26 mouse cellular contexts compared by ENCODE assay signal in genomic region chr17:7279251-7279650, GRCm38 (mm10). TPM values are rescaled to one million over a fixed set of nuclear protein-coding genes. Genes with fewer than 3 reads are reported as not detected.
A peak's percentile ranks its signal among the peaks of the same experiment; 100 is the strongest.
DNase-seq lines count a peak whose midpoint lies in the region; ATAC-seq and TF ChIP-seq lines count a peak whose summit lies in the region.
"Had no signal": no experiment of that assay in that cellular context is flagged by ENCODE, and none has a peak within 500 bp of the region (broad histone marks: within the 10 kb centered on the region; RNA-seq: fewer than 3 reads in every experiment).

No protein-coding gene starts in this region.

- no peaks in the 10 kb centered on the region for H3K27me3 ChIP-seq in forebrain, embryonic 15.5 days
- H3K27me3 ChIP-seq in forebrain, postnatal 0 days (ENCODE audit: insufficient read depth, low read length) = no peaks in the 10 kb centered on the region
- no peaks in the 10 kb centered on the region for H3K27me3 ChIP-seq in hindbrain, embryonic 16.5 days (replicated peaks; ENCODE audit: control insufficient read depth, insufficient read depth, low read length)
- no peaks in the 10 kb centered on the region for H3K27me3 ChIP-seq in hindbrain, embryonic 10.5 days (ENCODE audit: insufficient read depth, poor library complexity, severe bottlenecking)
- H3K27me3 ChIP-seq: embryonic facial prominence, embryonic 12.5 days; embryonic facial prominence, embryonic 15.5 days; forebrain, embryonic 13.5 days; heart, embryonic 13.5 days; hindbrain, embryonic 12.5 days; hindbrain, embryonic 15.5 days; intestine, embryonic 15.5 days had no signal

- no peak for TF ChIP-seq CTCF in forebrain, postnatal 0 days (IDR thresholded peaks at IDR 0.05; ENCODE audit: low read depth)

- H3K4me2 ChIP-seq in forebrain, embryonic 15.5 days (replicated peaks) = no peak overlapping the region
- H3K4me2 ChIP-seq in forebrain, postnatal 0 days (ENCODE audit: low read depth) = no peak overlapping the region
- H3K4me2 ChIP-seq in hindbrain, embryonic 16.5 days (ENCODE audit: low read length) = no peak overlapping the region
- H3K4me2 ChIP-seq: embryonic facial prominence, embryonic 12.5 days; embryonic facial prominence, embryonic 15.5 days; forebrain, embryonic 13.5 days; heart, embryonic 13.5 days; hindbrain, embryonic 12.5 days; hindbrain, embryonic 15.5 days; intestine, embryonic 15.5 days had no signal

- H3K9me3 ChIP-seq in forebrain, embryonic 15.5 days = no peaks in the 10 kb centered on the region
- H3K9me3 ChIP-seq in forebrain, postnatal 0 days (ENCODE audit: low read length) = no peaks in the 10 kb centered on the region
- H3K9me3 ChIP-seq in hindbrain, embryonic 16.5 days (ENCODE audit: control insufficient read depth, low read length) = no peaks in the 10 kb centered on the region
- H3K9me3 ChIP-seq in hindbrain, embryonic 10.5 days = no peaks in the 10 kb centered on the region
- H3K9me3 ChIP-seq: embryonic facial prominence, embryonic 12.5 days; embryonic facial prominence, embryonic 15.5 days; forebrain, embryonic 13.5 days; heart, embryonic 10.5 days; heart, embryonic 13.5 days; hindbrain, embryonic 12.5 days; hindbrain, embryonic 15.5 days; intestine, embryonic 15.5 days had no signal

- H3K4me3 ChIP-seq in forebrain, embryonic 15.5 days = no peak overlapping the region
- H3K4me3 ChIP-seq in forebrain, postnatal 0 days (ENCODE audit: low read depth, low read length) = no peak overlapping the region
- H3K4me3 ChIP-seq in hindbrain, embryonic 16.5 days (ENCODE audit: low read length) = no peak overlapping the region
- H3K4me3 ChIP-seq in hindbrain, embryonic 10.5 days = no peak overlapping the region
- H3K4me3 ChIP-seq: embryonic facial prominence, embryonic 12.5 days; embryonic facial prominence, embryonic 15.5 days; forebrain, embryonic 13.5 days; heart, adult 2 months; heart, embryonic 10.5 days; heart, embryonic 13.5 days; hindbrain, embryonic 12.5 days; hindbrain, embryonic 15.5 days; intestine, embryonic 15.5 days had no signal

- peak; percentile 72 to 85 for DNase-seq in adrenal gland, adult (ENCODE audit: inconsistent age in 2 of 2, low spot score in 1 of 2)
- no peak for DNase-seq in adrenal gland, postnatal 25 days
- no peak for DNase-seq in forebrain, postnatal 0 days
- DNase-seq in hindbrain, embryonic 10.5 days (ENCODE audit: low spot score) = no peak
- no peak for DNase-seq in layer of hippocampus, adult 9-10 months (ENCODE audit: low spot score)
- DNase-seq in kidney, postnatal 14 days = no peak
- DNase-seq: gastrocnemius, postnatal 25 days; heart, adult 2 months; heart, postnatal 14 days; heart, postnatal 4 days; kidney, adult 11 months; kidney, adult 8-10 months had no signal

- H3K27ac ChIP-seq in forebrain, embryonic 15.5 days (replicated peaks) = peak overlapping the region; percentile 67; the same call in 1 of the 2 replicates
- no peak overlapping the region for H3K27ac ChIP-seq in forebrain, postnatal 0 days (ENCODE audit: low read depth, low read length)
- 0 out of 2 replicates have a peak overlapping the region, but pooled peaks have one; percentile 0 for H3K27ac ChIP-seq in hindbrain, embryonic 16.5 days (ENCODE audit: low read depth, low read length)
- H3K27ac ChIP-seq in hindbrain, embryonic 10.5 days = no peak overlapping the region
- H3K27ac ChIP-seq: embryonic facial prominence, embryonic 12.5 days; embryonic facial prominence, embryonic 15.5 days; heart, adult 2 months; heart, embryonic 10.5 days; heart, embryonic 13.5 days; hindbrain, embryonic 12.5 days; hindbrain, embryonic 15.5 days; intestine, embryonic 15.5 days had no signal

- H3K4me1 ChIP-seq in forebrain, embryonic 15.5 days = peaks cover 10% of the 10 kb centered on the region
- H3K4me1 ChIP-seq in forebrain, postnatal 0 days (ENCODE audit: insufficient read depth) = no peaks in the 10 kb centered on the region
- H3K4me1 ChIP-seq in hindbrain, embryonic 16.5 days (ENCODE audit: control insufficient read depth, insufficient read depth, low read depth, low read length) = peaks cover under 1% of the 10 kb centered on the region; the same call in 1 of the 2 replicates
- H3K4me1 ChIP-seq in hindbrain, embryonic 10.5 days (replicated peaks) = peaks cover 4% of the 10 kb centered on the region; the same call in 1 of the 2 replicates
- H3K4me1 ChIP-seq: embryonic facial prominence, embryonic 12.5 days; embryonic facial prominence, embryonic 15.5 days; intestine, embryonic 15.5 days had no signal

- WGBS in forebrain, embryonic 15.5 days = 84% methylated on average over 9 of the region's 9 CpGs
- 80% methylated on average over 9 of the region's 9 CpGs for WGBS in forebrain, postnatal 0 days
- 87% methylated on average over 9 of the region's 9 CpGs for WGBS in hindbrain, embryonic 16.5 days
- WGBS in hindbrain, embryonic 10.5 days = 93% methylated on average over 9 of the region's 9 CpGs

- peaks cover 7% of the 10 kb centered on the region; the same call in 1 of the 2 replicates for H3K36me3 ChIP-seq in forebrain, embryonic 15.5 days
- peaks cover 32% of the 10 kb centered on the region for H3K36me3 ChIP-seq in forebrain, postnatal 0 days (ENCODE audit: insufficient read depth)
- H3K36me3 ChIP-seq in hindbrain, embryonic 16.5 days (ENCODE audit: control insufficient read depth, insufficient read depth, low read length) = peaks cover 11% of the 10 kb centered on the region
- H3K36me3 ChIP-seq in hindbrain, embryonic 10.5 days = peaks cover 83% of the 10 kb centered on the region
- H3K36me3 ChIP-seq: intestine, embryonic 15.5 days had no signal

- no peak for ATAC-seq in forebrain, embryonic 15.5 days (replicated peaks)
- ATAC-seq in forebrain, postnatal 0 days = no peak
- no peak for ATAC-seq in hindbrain, embryonic 16.5 days
- ATAC-seq: activated CD4-positive, CD25-positive, alpha-beta regulatory T cell, adult 4 months; forebrain, embryonic 13.5 days; intestine, embryonic 15.5 days had no signal

- H3K9ac ChIP-seq in forebrain, embryonic 15.5 days (replicated peaks) = no peak overlapping the region
- no peak overlapping the region for H3K9ac ChIP-seq in forebrain, postnatal 0 days
- no peak overlapping the region for H3K9ac ChIP-seq in hindbrain, embryonic 16.5 days (ENCODE audit: low read depth, low read length)
- H3K9ac ChIP-seq: embryonic facial prominence, embryonic 12.5 days; embryonic facial prominence, embryonic 15.5 days; forebrain, embryonic 13.5 days; heart, embryonic 13.5 days; hindbrain, embryonic 12.5 days; hindbrain, embryonic 15.5 days; intestine, embryonic 15.5 days had no signal

RNA-seq across cellular contexts. Expression of gene Tcp10a, which starts 45.2 kb away (rescaled TPM):
- 0.24 TPM in 1 of 2 replicates, not detected in the other for total RNA-seq in adrenal gland, postnatal 25 days (2021)
- polyA plus RNA-seq in forebrain, embryonic 15.5 days (2015; fragmentation: Nextera tagmentation; extraction: Ambion mirVana) = not detected in 2 replicates
- not detected in 2 replicates for total RNA-seq in forebrain, postnatal 0 days (2014; rRNA removed)
- not detected in 2 replicates for polyA plus RNA-seq in forebrain, postnatal 0 days (2015; fragmentation: Nextera tagmentation; extraction: Ambion mirVana)
- polyA plus RNA-seq in hindbrain, embryonic 16.5 days (2015; fragmentation: Nextera tagmentation; extraction: Ambion mirVana) = 0.09 and 0.13 TPM in 2 replicates
- 0.09 TPM in 1 of 2 replicates, not detected in the other for polyA plus RNA-seq in hindbrain, embryonic 10.5 days (2016; fragmentation: Nextera tagmentation; extraction: Ambion mirVana)
- total RNA-seq: common myeloid progenitor, adult 5-6 weeks; gastrocnemius, postnatal 25 days; granulocyte monocyte progenitor cell, adult 5-6 weeks; heart, adult 2 months; heart, postnatal 14 days; heart, postnatal 4 days had no signal
- polyA plus RNA-seq: activated CD4-positive, CD25-positive, alpha-beta regulatory T cell, adult 4 months; embryonic facial prominence, embryonic 12.5 days; embryonic facial prominence, embryonic 15.5 days; forebrain, embryonic 13.5 days; heart, embryonic 16.5 days; hindbrain, embryonic 12.5 days; hindbrain, embryonic 15.5 days; intestine, embryonic 15.5 days had no signal

Comparison
In these comparisons a context has a peak if more than half of its experiments do, and no peak if none do; other contexts are left out.
1. DNase-seq: peak in adrenal gland, adult (2 of 2); none in adrenal gland, postnatal 25 days (single experiment), forebrain, postnatal 0 days (single experiment), hindbrain, embryonic 10.5 days (single experiment), layer of hippocampus, adult 9-10 months (single experiment) and kidney, postnatal 14 days (single experiment).
2. H3K27ac ChIP-seq: peak in forebrain, embryonic 15.5 days (single experiment) and hindbrain, embryonic 16.5 days (single experiment); none in forebrain, postnatal 0 days (single experiment) and hindbrain, embryonic 10.5 days (single experiment).